Mouse (Mus musculus) lung, embryonic 14.5 days (tissue): Measurements from ENCODE around the gene Frrs1. TPM values are rescaled to one million over a fixed set of nuclear protein-coding genes. Genes with fewer than 3 reads are reported as not detected.
A peak's percentile ranks its signal among the peaks of the same experiment; 100 is the strongest.

Experiments
- ATAC-seq: fragments of 200-750 bp; cut with Nextera tagmentation; 2 replicates; pipeline ENCODE4 v1.8.0; 2017; ENCODE audit warnings: mild to moderate bottlenecking, moderate TSS enrichment, moderate library complexity; ENCODE audit not compliant: insufficient read depth
- DNase-seq: peaks from one replicate; pipeline ENCODE4 v3.0.0-alpha.2; 2015
- H3K27ac ChIP-seq: fragments of 300-500 bp; sonication (generic); 2 replicates; pipeline ENCODE4 v1.5.1; 2014; ENCODE audit warnings: low read depth, mild to moderate bottlenecking, moderate library complexity
- H3K27me3 ChIP-seq: fragments of 300-500 bp; sonication (generic); 2 replicates; pipeline ENCODE4 v1.6.1; 2014; ENCODE audit warnings: low read length, control low read depth; ENCODE audit not compliant: insufficient read depth
- H3K36me3 ChIP-seq: fragments of 300-500 bp; sonication (generic); 2 replicates; pipeline ENCODE4 v1.6.1; 2014; ENCODE audit warnings: control low read depth; ENCODE audit not compliant: insufficient read depth
- H3K4me1 ChIP-seq: fragments of 300-500 bp; sonication (generic); 2 replicates; pipeline ENCODE4 v1.6.1; 2014; ENCODE audit warnings: antibody characterized with exemption, control low read depth; ENCODE audit not compliant: insufficient read depth
- H3K4me2 ChIP-seq: fragments of 300-500 bp; sonication (generic); 2 replicates; pipeline ENCODE4 v1.6.1; 2014; ENCODE audit warnings: mild to moderate bottlenecking
- H3K4me3 ChIP-seq: fragments of 300-500 bp; sonication (generic); 2 replicates; pipeline ENCODE4 v1.5.1; 2014; ENCODE audit warnings: low read depth, low read length
- H3K9ac ChIP-seq: fragments of 300-500 bp; sonication (generic); 2 replicates; pipeline ENCODE4 v1.6.1; 2014
- H3K9me3 ChIP-seq: fragments of 300-500 bp; sonication (generic); 2 replicates; pipeline ENCODE4 v1.6.1; 2016; ENCODE audit warnings: low read depth, low read length, control low read depth
- CTCF ChIP-seq: IDR thresholded peaks from 2 replicates; pipeline ENCODE4 v1.5.1; 2016; ENCODE audit warnings: antibody characterized with exemption, low read depth
- WGBS: fragments of 180-500 bp; shearing (Covaris S2); extraction: QIAGEN DNeasy Blood & Tissue Kit; methylation state at CpG from one replicate; pipeline ENCODE4 v1.1.7; 2014; 5-methylcytosine and 5-hydroxymethylcytosine counted together
- polyA plus RNA-seq: library from polyadenylated mRNA; unstranded; fragments of >200 nt; fragmentation: Nextera tagmentation; extraction: Ambion mirVana; gene quantifications from 2 replicates; pipeline ENCODE4 v1.2.1, GENCODE M21; 2014

The Frrs1 gene
- polyA plus RNA-seq, 1 experiment from 2014 or later: 8.9 TPM

DNA sequence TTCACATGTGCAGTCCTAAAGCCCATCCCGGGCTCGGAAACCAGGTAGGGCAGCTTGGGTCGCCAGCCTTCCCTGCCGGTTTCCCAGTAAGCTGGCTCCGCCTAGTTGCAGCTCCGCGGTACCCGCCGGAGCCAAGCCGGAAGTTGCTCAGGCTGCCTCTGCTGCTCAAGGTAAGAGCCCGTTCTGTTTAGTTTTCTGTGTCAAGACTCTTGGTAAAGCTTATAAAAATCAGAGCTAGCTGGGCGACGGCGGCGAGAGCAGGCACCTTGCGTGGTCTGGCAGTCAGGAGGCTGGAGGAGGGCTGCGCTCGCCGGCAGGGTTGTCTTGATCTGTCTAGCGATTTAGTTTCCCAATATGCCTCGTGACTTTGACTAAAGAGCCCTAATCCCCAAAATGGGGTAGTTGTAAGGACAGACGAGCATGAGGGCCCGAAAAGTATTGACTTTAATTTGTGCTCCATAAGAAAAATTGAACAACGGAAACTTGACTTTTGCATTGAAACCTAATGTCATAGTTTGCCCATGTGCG is 2.3 kb downstream of the Frrs1 start:
- H3K4me1 ChIP-seq: no peaks in the 10 kb centered on the region
- peak; percentile 85 for ATAC-seq
- TF ChIP-seq CTCF: 0 out of 2 replicates have a peak, but pooled peaks have one; percentile 3
- peak overlapping the region; percentile 84 for H3K4me2 ChIP-seq
- H3K4me3 ChIP-seq: peak overlapping the region; percentile 52
- peak overlapping the region; percentile 48 for H3K9ac ChIP-seq
- H3K9me3 ChIP-seq: no peaks in the 10 kb centered on the region
- no peaks in the 10 kb centered on the region for H3K27me3 ChIP-seq
- no peaks in the 10 kb centered on the region for H3K36me3 ChIP-seq
- peak overlapping the region; percentile 87 for H3K27ac ChIP-seq
- DNase-seq: peak; percentile 80
- WGBS: 2% methylated on average over 25 of the region's 25 CpGs

- WGBS: 74% methylated on average over 1 of the region's 1 CpGs
- H3K27me3 ChIP-seq: no peaks in the 10 kb centered on the region
Observed at GRCm38 (mm10) chr3:116862621-116863020, 3.4 kb downstream of the Frrs1 start.

GRCm38 (mm10) chr3:116864421-116864820 is 5.2 kb downstream of the Frrs1 start:
- ATAC-seq: no peak
- Histone ChIP-seq H3K4me1 (no peaks in the 10 kb centered on the region), H3K9ac (no peak overlapping the region), H3K9me3 (no peaks in the 10 kb centered on the region), H3K4me2 (no peak overlapping the region), H3K4me3 (no peak overlapping the region), H3K36me3 (no peaks in the 10 kb centered on the region), H3K27me3 (no peaks in the 10 kb centered on the region), H3K27ac (no peak overlapping the region)
- 60% methylated on average over 5 of the region's 5 CpGs for WGBS
- no peak for TF ChIP-seq CTCF
- no peak for DNase-seq

More at GRCm38 (mm10) chr3:116862621-116863020, 3.4 kb downstream of the Frrs1 start:
- H3K4me2 ChIP-seq: peak overlapping the region; percentile 25
- no peak for TF ChIP-seq CTCF
- no peaks in the 10 kb centered on the region for H3K9me3 ChIP-seq
- H3K4me1 ChIP-seq: no peaks in the 10 kb centered on the region
- no peaks in the 10 kb centered on the region for H3K36me3 ChIP-seq
- H3K4me3 ChIP-seq: no peak overlapping the region
- DNase-seq: no peak
- no peak overlapping the region for H3K9ac ChIP-seq
- no peak for ATAC-seq
- H3K27ac ChIP-seq: no peak overlapping the region

GRCm38 (mm10) chr3:116865199-116865636 is 6.0 kb downstream of the Frrs1 start:
- peak; percentile 9 for DNase-seq
- WGBS: 71% methylated on average over 1 of the region's 1 CpGs

DNA sequence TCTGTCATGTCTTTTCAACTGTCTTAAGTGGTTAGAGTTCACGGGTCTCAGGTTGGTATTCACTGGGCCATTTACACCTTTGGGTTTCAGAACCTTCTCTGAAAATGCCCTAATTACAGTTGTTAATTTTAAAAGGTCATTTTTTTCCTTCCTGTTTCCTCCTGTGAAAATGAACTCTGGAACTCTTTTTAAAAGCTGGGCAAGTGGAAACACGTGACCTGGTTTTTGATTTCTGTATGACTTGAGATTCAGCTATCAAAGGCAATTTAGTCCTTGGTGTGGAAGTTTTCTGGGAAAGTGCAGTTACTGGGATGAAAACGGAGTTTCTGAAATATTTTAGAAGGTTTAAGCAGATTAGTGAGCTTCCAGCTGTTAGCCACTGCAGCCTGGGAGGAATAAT is 11.1 kb downstream of the Frrs1 start:
- ATAC-seq: no peak
- Histone ChIP-seq H3K9ac (no peak overlapping the region), H3K27me3 (no peaks in the 10 kb centered on the region), H3K4me2 (no peak overlapping the region), H3K36me3 (no peaks in the 10 kb centered on the region), H3K27ac (no peak overlapping the region), H3K4me3 (no peak overlapping the region), H3K9me3 (no peaks in the 10 kb centered on the region), H3K4me1 (no peaks in the 10 kb centered on the region)
- WGBS: 63% methylated on average over 3 of the region's 3 CpGs
- no peak for TF ChIP-seq CTCF
- DNase-seq: no peak

More at GRCm38 (mm10) chr3:116865199-116865636, 6.0 kb downstream of the Frrs1 start:
- Histone ChIP-seq H3K27me3 (no peaks in the 10 kb centered on the region), H3K4me2 (no peak overlapping the region), H3K27ac (0 out of 2 replicates have a peak overlapping the region, but pooled peaks have one; percentile 8), H3K9ac (no peak overlapping the region), H3K4me1 (no peaks in the 10 kb centered on the region), H3K4me3 (no peak overlapping the region), H3K36me3 (no peaks in the 10 kb centered on the region), H3K9me3 (no peaks in the 10 kb centered on the region)
- no peak for TF ChIP-seq CTCF
- no peak for ATAC-seq

GRCm38 (mm10) chr3:116882221-116882960 is 23.1 kb downstream of the Frrs1 start:
- Histone ChIP-seq H3K4me1 (no peaks in the 10 kb centered on the region), H3K27me3 (no peaks in the 10 kb centered on the region), H3K27ac (no peak overlapping the region), H3K4me3 (no peak overlapping the region), H3K9me3 (no peaks in the 10 kb centered on the region), H3K9ac (no peak overlapping the region), H3K36me3 (no peaks in the 10 kb centered on the region), H3K4me2 (no peak overlapping the region)
- no peak for ATAC-seq
- peak; percentile 30 for DNase-seq
- no peak for TF ChIP-seq CTCF
- 80% methylated on average over 14 of the region's 14 CpGs for WGBS

DNA sequence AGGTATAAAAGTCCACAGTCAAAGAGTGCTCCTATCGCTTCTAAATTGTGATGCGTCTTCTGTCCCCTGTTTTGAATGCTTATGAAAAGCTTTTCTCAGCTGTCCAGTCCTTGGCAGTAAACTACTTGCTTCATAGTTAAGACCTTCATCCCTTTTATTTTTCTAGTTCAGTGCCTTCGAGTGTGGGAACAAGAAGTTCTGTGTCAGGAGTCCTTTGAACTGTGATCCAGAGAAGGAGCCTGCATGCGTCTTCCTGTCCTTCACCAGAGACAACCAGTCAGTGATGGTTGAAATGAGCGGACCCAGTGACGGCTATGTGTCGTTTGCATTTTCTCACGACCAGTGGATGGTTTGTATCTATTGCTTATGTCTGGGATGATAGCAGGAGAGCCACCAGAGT is 25.7 kb downstream of the Frrs1 start:
- DNase-seq (no peak), ATAC-seq (no peak)
- Histone ChIP-seq H3K4me1 (no peaks in the 10 kb centered on the region), H3K27ac (no peak overlapping the region), H3K4me3 (no peak overlapping the region), H3K4me2 (no peak overlapping the region), H3K36me3 (no peaks in the 10 kb centered on the region), H3K9me3 (no peaks in the 10 kb centered on the region), H3K27me3 (no peaks in the 10 kb centered on the region), H3K9ac (no peak overlapping the region)
- TF ChIP-seq CTCF: no peak
- 88% methylated on average over 8 of the region's 8 CpGs for WGBS
